Mouse (Mus musculus) G1E (cell line): Measurements from ENCODE around the gene Dusp18. TPM values are rescaled to one million over a fixed set of nuclear protein-coding genes. Genes with fewer than 3 reads are reported as not detected.

Experiments used
- ATAC-seq: 2 replicates; pipeline ENCODE4 v1.8.0; 2016; ENCODE audit warnings: mild to moderate bottlenecking; ENCODE audit not compliant: insufficient number of reproducible peaks, poor library complexity, low FRiP score, severe bottlenecking; ENCODE audit errors: extremely low read depth
- DNase-seq: peaks from one replicate; pipeline ENCODE4 v3.0.0; 2012; ENCODE audit warnings: low spot score
- H3K27me3 ChIP-seq: 2 replicates; pipeline ENCODE4 v1.6.1; 2012; ENCODE audit warnings: mild to moderate bottlenecking, low read length, inconsistent platforms; ENCODE audit not compliant: insufficient read depth
- H3K36me3 ChIP-seq: replicated peaks from 2 replicates; pipeline ENCODE3; 2012; ENCODE audit warnings: mild to moderate bottlenecking, inconsistent platforms
- H3K4me1 ChIP-seq: 2 replicates; pipeline ENCODE4 v1.6.1; 2012; ENCODE audit warnings: low read depth, low read length, inconsistent platforms, mixed read lengths; ENCODE audit not compliant: insufficient read depth
- H3K4me3 ChIP-seq: 2 replicates; pipeline ENCODE4 v1.5.1; 2012; ENCODE audit warnings: low read depth, mild to moderate bottlenecking, inconsistent platforms, low read length, moderate library complexity, mixed read lengths
- H3K9me3 ChIP-seq: replicated peaks from 2 replicates; pipeline ENCODE4 v1.6.1; 2012; ENCODE audit warnings: inconsistent platforms
- CTCF ChIP-seq: IDR thresholded peaks from 2 replicates; pipeline ENCODE4 v1.5.1; 2012; ENCODE audit warnings: low read depth, low read length, inconsistent platforms, mixed read lengths
- GATA1 ChIP-seq: IDR thresholded peaks from 2 replicates; pipeline ENCODE4 v1.6.1; 2012; ENCODE audit warnings: borderline replicate concordance, low read length, inconsistent platforms, mixed read lengths
- GATA2 ChIP-seq: IDR thresholded peaks from 2 replicates; pipeline ENCODE4 v1.6.1; 2012; ENCODE audit warnings: low read depth, low read length, inconsistent platforms, borderline replicate concordance
- POLR2AphosphoS5 ChIP-seq: IDR thresholded peaks from 2 replicates; pipeline ENCODE4 v1.6.1; 2012; ENCODE audit warnings: low read depth, low read length, inconsistent platforms; ENCODE audit not compliant: insufficient replicate concordance
- TAL1 ChIP-seq: conservative IDR thresholded peaks from 2 replicates; pipeline ENCODE4 v1.6.1; 2012; ENCODE audit warnings: low read depth, low read length, inconsistent platforms, mixed read lengths
- polyA plus RNA-seq: library from polyadenylated mRNA; stranded (reverse); fragments of >175 nt; gene quantifications from 2 replicates; pipeline ENCODE4 v1.2.3, GENCODE M21; 2012
- total RNA-seq, 2 experiments: library from RNA; stranded (forward) in 1 of 2; stranded (reverse) in 1 of 2; fragments of 200-1000 nt in 1 of 2; fragments of >200 nt in 1 of 2; fragmentation: Nextera tagmentation in 1 of 2; gene quantifications; 2 replicates each; pipeline ENCODE4 v1.2.3; 2014 to 2017

Gene Dusp18
- total and polyA plus RNA-seq, 3 experiments: 0.11 TPM; not detected in 2

DNA sequence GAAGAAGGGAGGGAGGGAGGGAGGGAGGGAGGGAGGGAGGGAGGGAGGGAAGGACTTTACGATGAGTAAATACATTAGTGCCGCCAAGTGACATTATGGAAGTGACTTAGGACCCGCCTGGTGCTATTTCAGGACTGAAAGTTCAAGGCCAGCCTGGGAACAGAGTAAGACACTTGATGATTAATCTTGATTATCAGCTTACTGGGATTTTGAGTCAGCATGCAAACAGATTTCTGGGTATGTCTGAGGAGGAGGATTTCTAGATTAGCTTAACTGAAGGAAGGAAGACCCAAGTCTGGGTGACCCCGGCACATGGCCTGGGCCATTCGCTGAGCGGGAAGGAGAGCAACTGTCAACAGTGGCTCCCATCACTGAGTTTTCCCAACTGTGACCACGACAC lies 25.4 kb downstream of the Dusp18 start:
- peaks cover 6% of the 10 kb centered on the region; the same call in 1 of the 2 replicates for H3K27me3 ChIP-seq
- no peaks in the 10 kb centered on the region for H3K4me1 ChIP-seq
- H3K9me3 ChIP-seq: no peaks in the 10 kb centered on the region
- ATAC-seq (no peak), DNase-seq (no peak)
- H3K36me3 ChIP-seq: no peaks in the 10 kb centered on the region
- H3K4me3 ChIP-seq: no peak overlapping the region
- TF ChIP-seq POLR2AphosphoS5 (no peak), GATA1 (no peak), CTCF (no peak), GATA2 (no peak), TAL1 (no peak)

DNA sequence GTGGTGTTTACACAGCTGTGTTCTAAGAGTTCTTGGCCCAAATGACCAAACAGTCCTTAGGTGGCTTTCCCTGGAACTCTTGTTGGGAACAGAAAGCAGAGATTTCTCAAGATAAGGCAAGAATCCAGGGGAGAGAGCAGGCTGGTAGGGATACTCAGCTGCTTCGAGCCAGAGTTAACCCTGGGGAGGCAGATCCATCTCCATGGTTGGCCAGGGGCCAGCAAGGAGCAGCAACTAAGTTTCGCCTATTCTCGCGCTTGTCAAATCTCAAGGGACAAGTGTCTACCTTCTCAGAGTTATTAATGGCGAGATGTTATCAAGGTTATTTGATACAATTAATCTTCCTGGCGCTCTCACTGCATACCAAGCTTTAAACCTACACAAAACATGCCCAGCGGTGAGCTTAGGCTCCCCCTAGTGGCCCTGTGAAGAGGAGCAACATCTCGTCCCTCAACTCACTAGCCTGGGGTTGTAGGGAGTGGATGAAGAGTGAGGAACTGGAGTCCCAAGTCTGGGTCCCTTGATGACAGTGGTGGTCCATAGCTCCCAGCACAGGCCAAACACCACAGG lies 26.3 kb downstream of the Dusp18 start:
- DNase-seq (peak; percentile 40), ATAC-seq (peak; percentile 34; the same call in 1 of the 2 replicates)
- Histone ChIP-seq H3K4me3 (no peak overlapping the region), H3K4me1 (no peaks in the 10 kb centered on the region), H3K9me3 (no peaks in the 10 kb centered on the region), H3K36me3 (no peaks in the 10 kb centered on the region), H3K27me3 (peaks cover 9% of the 10 kb centered on the region; the same call in 1 of the 2 replicates)
- TF ChIP-seq GATA1: no peak
- TF ChIP-seq CTCF: peak; percentile 84

DNA sequence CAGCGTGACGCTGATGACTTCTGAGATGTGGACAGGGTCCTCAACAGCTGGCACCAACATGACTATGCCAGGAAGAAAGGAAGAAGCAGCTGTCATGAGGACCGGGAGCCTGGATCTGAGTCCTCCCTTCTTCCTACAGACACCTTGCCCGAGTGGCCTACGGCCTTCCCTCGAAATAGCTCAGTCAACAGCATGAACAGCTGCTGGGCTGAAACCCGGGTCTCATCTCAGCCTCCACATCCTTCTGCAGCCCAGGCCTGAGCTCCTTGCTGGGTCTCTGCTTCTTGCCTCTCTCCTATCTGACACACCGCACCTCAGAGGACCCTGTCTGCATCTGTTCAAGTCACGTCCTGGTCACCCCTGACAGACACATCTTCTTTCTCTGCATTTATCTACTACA lies 27.1 kb downstream of the Dusp18 start:
- Histone ChIP-seq H3K4me1 (no peaks in the 10 kb centered on the region), H3K4me3 (no peak overlapping the region), H3K9me3 (no peaks in the 10 kb centered on the region), H3K27me3 (peaks cover 9% of the 10 kb centered on the region; the same call in 1 of the 2 replicates), H3K36me3 (no peaks in the 10 kb centered on the region)
- TF ChIP-seq GATA1 (no peak), CTCF (no peak), POLR2AphosphoS5 (no peak)
- DNase-seq: no peak
- no peak for ATAC-seq

DNA sequence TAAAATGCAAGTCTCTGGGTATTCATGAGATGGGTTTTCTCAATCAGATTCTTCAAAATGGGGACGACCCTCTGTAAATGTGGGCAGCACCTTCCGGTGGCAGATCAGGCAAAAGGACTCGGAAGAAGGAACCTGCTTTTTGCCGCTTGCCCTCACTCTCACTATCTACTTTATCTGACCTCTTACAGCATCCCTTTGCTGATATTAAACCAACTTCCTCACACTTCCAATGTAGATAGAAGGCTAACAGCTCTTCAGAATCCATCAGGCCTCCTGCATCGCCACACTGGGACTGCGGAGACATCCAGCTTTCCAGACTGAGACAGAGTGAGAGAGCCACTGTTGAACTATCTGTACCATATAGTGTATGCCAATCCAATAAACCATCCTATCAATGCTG lies 27.7 kb downstream of the Dusp18 start:
- no peak for ATAC-seq
- H3K4me3 ChIP-seq: no peak overlapping the region
- H3K4me1 ChIP-seq: no peaks in the 10 kb centered on the region
- no peak for DNase-seq
- H3K9me3 ChIP-seq: no peaks in the 10 kb centered on the region
- TF ChIP-seq GATA2: no peak
- H3K36me3 ChIP-seq: no peaks in the 10 kb centered on the region
- peaks cover 9% of the 10 kb centered on the region; the same call in 1 of the 2 replicates for H3K27me3 ChIP-seq

DNA sequence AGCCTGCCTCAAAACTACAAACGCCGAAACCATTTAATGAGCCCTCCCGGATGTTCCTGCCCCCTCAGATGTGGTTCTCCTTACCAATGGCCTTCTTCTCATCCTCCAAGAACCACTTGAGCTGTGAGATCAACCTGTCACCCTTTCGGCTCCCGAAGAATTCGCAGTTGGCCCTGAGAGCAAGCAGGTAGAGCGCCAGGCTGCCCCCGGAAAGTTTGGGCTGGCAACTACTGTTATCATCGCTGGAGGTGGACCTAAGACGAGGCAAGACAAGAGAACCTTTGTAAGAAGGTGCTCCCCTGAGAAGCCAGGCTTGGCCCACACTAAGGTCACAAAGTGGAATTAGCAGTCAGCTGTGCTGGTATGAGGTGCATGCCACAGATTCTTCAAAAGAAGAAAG lies 30.9 kb downstream of the Dusp18 start:
- DNase-seq (no peak), ATAC-seq (no peak)
- Histone ChIP-seq H3K4me3 (no peak overlapping the region), H3K27me3 (peaks cover 7% of the 10 kb centered on the region; the same call in 1 of the 2 replicates), H3K9me3 (no peaks in the 10 kb centered on the region), H3K4me1 (no peaks in the 10 kb centered on the region), H3K36me3 (no peaks in the 10 kb centered on the region)
- TF ChIP-seq CTCF: no peak
- TF ChIP-seq GATA2: no peak
- TF ChIP-seq POLR2AphosphoS5: no peak
- TF ChIP-seq GATA1: no peak
- no peak for TF ChIP-seq TAL1

DNA sequence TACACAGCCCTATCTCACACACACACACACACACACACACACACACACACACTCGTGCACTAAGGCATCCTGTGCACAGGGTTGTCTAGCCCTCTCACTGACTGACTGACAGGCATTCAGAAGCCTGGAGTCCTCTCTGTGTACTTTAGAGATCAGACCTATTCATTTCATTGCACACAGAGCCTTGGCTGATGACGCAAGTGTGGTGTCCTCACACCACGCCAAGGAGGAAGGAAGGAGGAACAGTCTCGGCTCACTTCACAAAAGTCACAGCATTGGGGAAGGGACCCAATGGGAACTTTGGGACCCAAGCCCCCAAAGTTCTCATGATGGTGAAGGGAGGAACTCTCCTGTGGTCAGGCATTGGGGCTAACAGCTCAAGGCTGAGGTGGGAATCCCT lies 35.0 kb downstream of the Dusp18 start:
- no peaks in the 10 kb centered on the region for H3K9me3 ChIP-seq
- no peak overlapping the region for H3K4me3 ChIP-seq
- H3K27me3 ChIP-seq: peaks cover 18% of the 10 kb centered on the region
- ATAC-seq (no peak), DNase-seq (no peak)
- peaks cover 8% of the 10 kb centered on the region for H3K4me1 ChIP-seq
- no peak for TF ChIP-seq TAL1
- TF ChIP-seq POLR2AphosphoS5: no peak
- TF ChIP-seq CTCF: no peak
- no peak for TF ChIP-seq GATA1
- TF ChIP-seq GATA2: no peak
- no peaks in the 10 kb centered on the region for H3K36me3 ChIP-seq

DNA sequence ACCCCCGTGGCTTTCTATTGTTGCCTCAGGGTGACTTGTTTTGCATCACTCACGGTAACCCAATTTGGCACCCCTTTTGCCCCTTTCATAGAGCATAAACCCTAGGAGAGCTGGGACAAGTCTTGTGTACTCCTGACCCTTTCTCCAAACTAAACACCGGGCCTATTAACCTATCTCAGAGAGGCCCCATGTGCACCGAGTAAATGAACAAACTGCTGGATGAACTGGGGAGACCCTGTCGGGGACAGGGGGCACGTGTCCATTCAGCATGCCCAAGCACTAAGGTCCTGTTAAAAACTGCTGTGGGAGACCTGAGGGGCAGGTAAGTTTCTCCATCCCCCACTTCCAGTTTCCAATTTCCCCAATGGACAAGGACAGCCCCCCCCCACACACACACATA lies 35.9 kb downstream of the Dusp18 start:
- Histone ChIP-seq H3K27me3 (peaks cover 16% of the 10 kb centered on the region), H3K36me3 (no peaks in the 10 kb centered on the region), H3K4me3 (no peak overlapping the region; the same call in 1 of the 2 replicates)

More for the DNA sequence above, 35.9 kb downstream of the Dusp18 start:
- ATAC-seq (no peak), DNase-seq (no peak)
- TF ChIP-seq GATA1 (no peak), TAL1 (no peak), GATA2 (no peak), CTCF (no peak), POLR2AphosphoS5 (no peak)
- H3K4me1 ChIP-seq: peaks cover 8% of the 10 kb centered on the region
- H3K9me3 ChIP-seq: no peaks in the 10 kb centered on the region
